Mouse (Mus musculus): ENCODE measurements around the gene Brdt.

GRCm38 (mm10) chr5:107307432-107307831 is 23.5 kb upstream of the Brdt start:
- TF ChIP-seq POLR2A (IDR thresholded peaks at IDR 0.05; ENCODE audit: low read depth, low read length) (no peak), CTCF (IDR thresholded peaks at IDR 0.05; ENCODE audit: extremely low read depth, insufficient read length, insufficient replicate concordance, low read depth, low read length) (no peak)

Measured in small intestine, adult 2 months (tissue).